Mouse (Mus musculus): Measurements from ENCODE around the gene Themis3. TPM values are rescaled to one million over a fixed set of nuclear protein-coding genes. Genes with fewer than 3 reads are reported as not detected.

The Themis3 gene
- polyA plus RNA-seq, 1 experiment: not detected

DNA sequence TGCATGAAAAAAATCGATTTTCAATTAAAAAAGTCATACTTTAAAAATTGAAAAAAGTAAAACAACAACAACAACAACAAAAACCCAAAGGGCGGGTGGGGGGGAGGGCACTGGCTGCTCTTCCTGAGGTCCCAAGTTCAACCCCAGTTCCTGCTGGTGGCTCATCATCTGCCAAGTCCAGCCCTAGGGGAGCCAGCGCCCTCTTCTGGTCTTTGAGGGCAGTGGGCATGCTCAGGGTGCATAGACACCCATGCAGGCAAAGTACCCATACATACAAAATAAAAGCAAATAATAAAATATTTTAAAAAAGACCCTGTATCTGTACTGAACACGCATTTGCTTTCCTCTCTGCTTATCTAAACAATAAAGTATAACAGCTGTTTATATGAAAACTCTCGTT is 10.5 kb upstream of the Themis3 start:
- TF ChIP-seq USF1 (IDR thresholded peaks at IDR 0.05; ENCODE audit: low read depth): no peak
- no peak for TF ChIP-seq SRF (IDR thresholded peaks at IDR 0.05; ENCODE audit: control insufficient read depth, insufficient read length, low read depth)

DNA sequence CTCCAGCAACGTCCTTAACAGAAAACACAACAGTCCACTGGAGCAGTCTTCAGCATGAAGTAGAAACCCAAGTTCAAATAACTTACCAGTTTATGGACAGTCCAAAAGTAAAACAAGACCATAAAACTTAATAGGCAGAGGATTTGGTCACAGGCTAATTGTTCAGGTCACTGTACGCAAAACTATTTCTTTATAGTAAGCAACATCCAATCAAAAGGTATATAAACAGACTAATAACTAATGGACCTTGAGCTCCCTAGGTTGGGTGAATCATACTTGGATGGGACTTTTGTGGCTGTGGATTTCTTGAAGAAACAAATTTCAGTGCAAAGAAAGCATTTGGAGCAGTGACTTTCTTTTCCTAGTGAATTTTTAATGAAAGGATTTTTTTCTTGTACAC is 6.8 kb upstream of the Themis3 start:
- no peak overlapping the region for H3K4me2 ChIP-seq (ENCODE audit: low read depth)
- H3K4me3 ChIP-seq: no peak overlapping the region
- no peak for TF ChIP-seq MYOD1 (IDR thresholded peaks at IDR 0.05; ENCODE audit: control insufficient read depth in 1 of 3, insufficient read length in 2 of 3, low read depth in 2 of 3)
- TF ChIP-seq MAX (IDR thresholded peaks at IDR 0.05; ENCODE audit: low read depth): no peak
- TF ChIP-seq CEBPB (IDR thresholded peaks at IDR 0.05; ENCODE audit: insufficient read depth, poor library complexity, severe bottlenecking): no peak
- no peak for TF ChIP-seq POLR2A (IDR thresholded peaks at IDR 0.05; ENCODE audit: insufficient read length, low read depth)
- TF ChIP-seq TCF3 (IDR thresholded peaks at IDR 0.05; ENCODE audit: insufficient read length, low read depth): no peak
- TF ChIP-seq MYOG (IDR thresholded peaks at IDR 0.05; ENCODE audit: control insufficient read depth in 1 of 3, insufficient read depth in 1 of 3, insufficient read length in 2 of 3, low read depth in 2 of 3): no peak
- no peak for TF ChIP-seq TCF12 (IDR thresholded peaks at IDR 0.05; ENCODE audit: insufficient read depth, poor library complexity, severe bottlenecking)
- TF ChIP-seq POLR2AphosphoS2 (IDR thresholded peaks at IDR 0.05; ENCODE audit: insufficient read length, low read depth): no peak
- TF ChIP-seq E2F4 (IDR thresholded peaks at IDR 0.05; ENCODE audit: insufficient read depth): no peak
- TF ChIP-seq REST (IDR thresholded peaks at IDR 0.05; ENCODE audit: insufficient read depth, insufficient read length): no peak
- no peak for TF ChIP-seq USF1 (IDR thresholded peaks at IDR 0.05; ENCODE audit: low read depth)
- no peak for TF ChIP-seq SRF (IDR thresholded peaks at IDR 0.05; ENCODE audit: control insufficient read depth, insufficient read length, low read depth)
- H3K79me2 ChIP-seq (ENCODE audit: control insufficient read depth, insufficient read depth): no peaks in the 10 kb centered on the region
- H3ac ChIP-seq (ENCODE audit: control insufficient read depth, insufficient read length): no peak overlapping the region
- no peaks in the 10 kb centered on the region for H3K27me3 ChIP-seq (ENCODE audit: control insufficient read depth, insufficient read depth, insufficient read length)
- H3K36me3 ChIP-seq (ENCODE audit: control insufficient read depth, insufficient read depth): no peaks in the 10 kb centered on the region

More for the DNA sequence above, 10.5 kb upstream of the Themis3 start:
- no peak overlapping the region for H3ac ChIP-seq (ENCODE audit: control insufficient read depth, insufficient read length)
- H3K79me2 ChIP-seq (ENCODE audit: control insufficient read depth, insufficient read depth): no peaks in the 10 kb centered on the region
- peaks cover 6% of the 10 kb centered on the region for H3K27me3 ChIP-seq (ENCODE audit: control insufficient read depth, insufficient read depth, insufficient read length)
- no peak overlapping the region for H3K4me2 ChIP-seq (ENCODE audit: low read depth)
- H3K36me3 ChIP-seq (ENCODE audit: control insufficient read depth, insufficient read depth): no peaks in the 10 kb centered on the region
- H3K4me3 ChIP-seq: no peak overlapping the region

DNA sequence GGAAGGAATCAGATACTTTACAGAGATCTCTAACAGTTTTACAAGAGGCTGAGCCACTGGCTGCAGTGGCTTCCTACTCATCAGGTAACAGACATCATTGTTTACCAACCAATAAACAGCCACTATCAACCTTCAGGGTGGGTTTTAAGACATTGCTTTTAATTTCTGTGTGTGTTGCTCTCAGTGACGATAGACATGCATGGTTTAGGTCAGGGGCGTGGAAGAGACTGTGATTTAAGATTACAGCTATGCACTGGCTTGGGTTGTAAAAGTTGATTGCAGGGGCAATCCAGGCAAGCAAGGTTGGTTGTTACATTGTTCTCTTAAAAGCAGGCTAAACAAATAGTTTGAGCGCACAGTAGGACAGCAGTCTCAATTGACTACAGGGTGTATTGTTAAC is 1.4 kb upstream of the Themis3 start:
- Histone ChIP-seq H3K79me2 (ENCODE audit: control insufficient read depth, insufficient read depth) (no peaks in the 10 kb centered on the region), H3K27me3 (ENCODE audit: control insufficient read depth, insufficient read depth, insufficient read length) (no peaks in the 10 kb centered on the region), H3K4me2 (ENCODE audit: low read depth) (no peak overlapping the region), H3K36me3 (ENCODE audit: control insufficient read depth, insufficient read depth) (no peaks in the 10 kb centered on the region), H3ac (ENCODE audit: control insufficient read depth, insufficient read length) (no peak overlapping the region), H3K4me3 (no peak overlapping the region)
- TF ChIP-seq CEBPB (IDR thresholded peaks at IDR 0.05; ENCODE audit: insufficient read depth, poor library complexity, severe bottlenecking): no peak

DNA sequence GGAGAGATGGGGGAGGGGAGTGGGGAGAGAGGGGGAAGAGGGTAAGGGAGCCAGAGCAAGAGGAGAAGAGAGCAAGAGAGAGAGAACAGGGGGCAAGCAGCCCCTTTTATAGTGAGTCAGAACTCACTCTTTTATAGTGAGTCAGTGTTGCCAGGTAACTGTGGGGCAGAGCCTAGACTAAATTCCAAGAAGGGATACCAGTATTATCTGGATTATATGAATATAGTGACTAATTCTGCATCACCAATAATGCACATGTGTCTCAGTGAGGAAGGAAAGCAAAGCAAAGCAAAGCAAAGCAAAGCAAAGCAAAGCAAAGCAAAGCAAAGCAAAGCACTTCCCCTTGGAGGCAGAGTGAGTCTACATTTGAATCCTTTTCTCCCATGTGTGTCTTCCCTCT is 835 bp upstream of the Themis3 start:
- Histone ChIP-seq H3K79me2 (ENCODE audit: control insufficient read depth, insufficient read depth) (no peaks in the 10 kb centered on the region), H3K36me3 (ENCODE audit: control insufficient read depth, insufficient read depth) (no peaks in the 10 kb centered on the region), H3K4me3 (no peak overlapping the region), H3K27me3 (ENCODE audit: control insufficient read depth, insufficient read depth, insufficient read length) (no peaks in the 10 kb centered on the region), H3K4me2 (ENCODE audit: low read depth) (no peak overlapping the region), H3ac (ENCODE audit: control insufficient read depth, insufficient read length) (no peak overlapping the region)
- TF ChIP-seq MAX (IDR thresholded peaks at IDR 0.05; ENCODE audit: low read depth) (no peak), POLR2A (IDR thresholded peaks at IDR 0.05; ENCODE audit: insufficient read length, low read depth) (no peak), POLR2AphosphoS2 (IDR thresholded peaks at IDR 0.05; ENCODE audit: insufficient read length, low read depth) (no peak), MYOG (IDR thresholded peaks at IDR 0.05; ENCODE audit: control insufficient read depth in 1 of 3, insufficient read depth in 1 of 3, insufficient read length in 2 of 3, low read depth in 2 of 3) (no peak), CEBPB (IDR thresholded peaks at IDR 0.05; ENCODE audit: insufficient read depth, poor library complexity, severe bottlenecking) (no peak), REST (IDR thresholded peaks at IDR 0.05; ENCODE audit: insufficient read depth, insufficient read length) (no peak), MYOD1 (IDR thresholded peaks at IDR 0.05; ENCODE audit: control insufficient read depth in 1 of 3, insufficient read length in 2 of 3, low read depth in 2 of 3) (no peak), SRF (IDR thresholded peaks at IDR 0.05; ENCODE audit: control insufficient read depth, insufficient read length, low read depth) (no peak), TCF3 (IDR thresholded peaks at IDR 0.05; ENCODE audit: insufficient read length, low read depth) (no peak), TCF12 (IDR thresholded peaks at IDR 0.05; ENCODE audit: insufficient read depth, poor library complexity, severe bottlenecking) (no peak), E2F4 (IDR thresholded peaks at IDR 0.05; ENCODE audit: insufficient read depth) (no peak)

DNA sequence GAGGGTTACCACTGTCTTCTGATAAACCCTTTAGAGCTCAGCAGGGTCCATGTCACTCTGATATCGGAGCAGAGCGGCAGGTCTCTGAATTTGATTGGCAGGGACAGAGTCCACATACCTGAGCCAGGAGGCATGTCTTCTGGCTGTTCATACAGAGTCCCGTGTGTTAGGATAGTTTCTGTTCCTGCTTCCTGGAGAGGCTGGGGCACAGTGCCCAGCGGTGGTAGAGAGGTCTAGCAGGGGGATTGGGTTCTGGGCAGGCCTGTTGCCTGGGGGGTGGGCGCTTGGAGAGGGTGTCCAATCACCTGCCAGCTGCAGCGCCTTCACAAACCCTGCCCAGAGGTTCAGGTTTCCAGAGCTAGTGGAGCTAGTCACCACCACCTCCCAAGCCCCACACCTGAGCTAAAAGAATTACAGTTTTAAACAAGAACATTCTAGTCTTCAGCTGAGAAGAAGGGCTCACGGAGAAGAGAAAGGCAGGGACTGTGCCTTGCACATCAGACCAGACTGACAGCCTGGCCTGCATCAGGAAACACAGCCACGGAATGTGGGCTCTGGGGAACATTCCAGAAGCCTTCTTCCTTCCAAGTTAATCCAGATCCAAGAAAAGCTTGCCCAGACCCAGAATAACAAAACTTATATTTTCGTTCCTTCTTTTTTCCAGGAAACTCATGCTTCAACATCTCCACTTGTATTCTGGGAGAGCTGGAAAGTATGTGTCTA is 3.9 kb downstream of the Themis3 start:
- no peaks in the 10 kb centered on the region for H3K36me3 ChIP-seq (ENCODE audit: control insufficient read depth, insufficient read depth)
- H3K27me3 ChIP-seq (ENCODE audit: control insufficient read depth, insufficient read depth, insufficient read length): peaks cover 6% of the 10 kb centered on the region
- H3K4me2 ChIP-seq (ENCODE audit: low read depth): no peak overlapping the region
- H3K4me3 ChIP-seq: no peak overlapping the region
- H3ac ChIP-seq (ENCODE audit: control insufficient read depth, insufficient read length): no peak overlapping the region
- no peaks in the 10 kb centered on the region for H3K79me2 ChIP-seq (ENCODE audit: control insufficient read depth, insufficient read depth)
- TF ChIP-seq POLR2A (IDR thresholded peaks at IDR 0.05; ENCODE audit: insufficient read length, low read depth) (no peak), CEBPB (IDR thresholded peaks at IDR 0.05; ENCODE audit: insufficient read depth, poor library complexity, severe bottlenecking) (no peak), TCF12 (IDR thresholded peaks at IDR 0.05; ENCODE audit: insufficient read depth, poor library complexity, severe bottlenecking) (no peak), SRF (IDR thresholded peaks at IDR 0.05; ENCODE audit: control insufficient read depth, insufficient read length, low read depth) (no peak)
